ENCODE assay signal across 17 mouse cellular contexts in the genomic region with DNA sequence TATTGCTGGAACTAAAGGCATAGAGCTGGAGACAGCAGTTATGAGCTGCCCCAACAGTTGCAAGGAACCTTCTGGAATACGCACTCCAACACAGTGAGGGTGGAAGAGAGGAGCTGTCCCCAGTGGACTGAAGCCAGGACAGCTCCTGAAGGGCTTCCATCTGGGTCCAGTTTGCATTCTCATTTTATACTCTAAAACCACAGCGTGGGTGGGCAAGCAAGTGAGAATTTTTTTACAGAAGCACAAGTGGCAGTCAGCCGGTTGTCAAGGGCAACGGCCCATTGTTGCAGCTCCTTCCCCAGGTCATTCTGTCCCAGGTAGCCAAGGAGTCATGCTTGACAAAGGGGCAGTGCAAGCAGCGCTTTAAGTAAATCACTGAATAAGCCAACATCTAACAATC. TPM values are rescaled to one million over a fixed set of nuclear protein-coding genes. Genes with fewer than 3 reads are reported as not detected.
A peak's percentile ranks its signal among the peaks of the same experiment; 100 is the strongest.
DNase-seq lines count a peak whose midpoint lies in the region; ATAC-seq and TF ChIP-seq lines count a peak whose summit lies in the region.
"Had no signal": no experiment of that assay in that cellular context is flagged by ENCODE, and none has a peak within 500 bp of the region (broad histone marks: within the 10 kb centered on the region; RNA-seq: fewer than 3 reads in every experiment).

No protein-coding gene starts in this region.

- no peak for ATAC-seq in lung, embryonic 14.5 days (ENCODE audit: insufficient read depth)
- no peak for ATAC-seq in granulocyte monocyte progenitor cell, adult 5-6 weeks (replicated peaks; ENCODE audit: poor library complexity, severe bottlenecking)

- H3K27ac ChIP-seq in lung, embryonic 14.5 days (ENCODE audit: low read depth), result no peak overlapping the region
- H3K27ac ChIP-seq: embryonic facial prominence, embryonic 10.5 days; heart, embryonic 15.5 days; hindbrain, embryonic 15.5 days; liver, embryonic 13.5 days; stomach, postnatal 0 days had no signal

- no peak overlapping the region for H3K4me3 ChIP-seq in lung, embryonic 14.5 days (ENCODE audit: low read depth, low read length)
- H3K4me3 ChIP-seq in lung, adult 2 months (replicated peaks; ENCODE audit: extremely low read depth, low read depth, low read length), result no peak overlapping the region
- H3K4me3 ChIP-seq: embryonic facial prominence, embryonic 10.5 days; heart, embryonic 15.5 days; hindbrain, embryonic 15.5 days; liver, embryonic 13.5 days had no signal

- WGBS in lung, embryonic 14.5 days, result 51% methylated on average over 5 of the region's 5 CpGs
- WGBS in lung, adult 2 months, result 47% methylated on average over 5 of the region's 5 CpGs

- intact Hi-C loops in left cerebral cortex, postnatal 14 days (cut with DNase I), result no loop called here
- intact Hi-C loops in gastrocnemius, postnatal 14 days (cut with DNase I; ENCODE audit: low total_unique reads), result no loop called here

- no peaks in the 10 kb centered on the region for H3K27me3 ChIP-seq in lung, embryonic 14.5 days (ENCODE audit: insufficient read depth, low read length)
- H3K27me3 ChIP-seq: hindbrain, embryonic 15.5 days had no signal

- H3K4me2 ChIP-seq in lung, embryonic 14.5 days, result no peak overlapping the region
- H3K4me2 ChIP-seq: heart, embryonic 15.5 days; hindbrain, embryonic 15.5 days; liver, embryonic 13.5 days; midbrain, embryonic 11.5 days had no signal

- peaks cover 7% of the 10 kb centered on the region for H3K4me1 ChIP-seq in lung, embryonic 14.5 days (ENCODE audit: insufficient read depth)
- H3K4me1 ChIP-seq in lung, adult 2 months (ENCODE audit: control insufficient read depth, insufficient read depth, low read length), result peaks cover 9% of the 10 kb centered on the region

- TF ChIP-seq CTCF in lung, embryonic 14.5 days (IDR thresholded peaks at IDR 0.05; ENCODE audit: low read depth), result no peak
- no peak for TF ChIP-seq CTCF in lung, adult 2 months (IDR thresholded peaks at IDR 0.05; ENCODE audit: insufficient read depth, low read length)

- no peaks in the 10 kb centered on the region for H3K9me3 ChIP-seq in lung, embryonic 14.5 days (ENCODE audit: low read depth, low read length)
- H3K9me3 ChIP-seq: embryonic facial prominence, embryonic 10.5 days; heart, embryonic 15.5 days; hindbrain, embryonic 15.5 days; liver, embryonic 13.5 days had no signal

- no peaks in the 10 kb centered on the region for H3K36me3 ChIP-seq in lung, embryonic 14.5 days (ENCODE audit: insufficient read depth)
- H3K36me3 ChIP-seq: embryonic facial prominence, embryonic 10.5 days; heart, embryonic 15.5 days; hindbrain, embryonic 15.5 days; liver, embryonic 13.5 days had no signal

- H3K9ac ChIP-seq in lung, embryonic 14.5 days, result no peak overlapping the region
- H3K9ac ChIP-seq: heart, embryonic 15.5 days; hindbrain, embryonic 15.5 days; liver, embryonic 13.5 days had no signal

- peak; percentile 48 for DNase-seq in lung, embryonic 14.5 days
- DNase-seq in lung, adult 2 months, result no peak
- DNase-seq in induced T-regulatory cell, adult 2 months (ENCODE audit: low read depth), result peak; percentile 4
- DNase-seq in left cerebral cortex, postnatal 14 days (ENCODE audit: low spot score in 2 of 2), result peak; percentile 56 to 85
- DNase-seq in right cerebral cortex, postnatal 25 days, result peak; percentile 57
- no peak for DNase-seq in gastrocnemius, postnatal 14 days
- DNase-seq: adrenal gland, postnatal 14 days; gastrocnemius, postnatal 25 days; kidney, postnatal 36 days; liver, embryonic 13.5 days had no signal

- no peak for TF ChIP-seq POLR2A in lung, adult 2 months (IDR thresholded peaks at IDR 0.05; ENCODE audit: borderline replicate concordance, extremely low read depth, low read depth, low read length)

RNA-seq across cellular contexts. Expression of gene Spty2d1, which starts 11.4 kb away (rescaled TPM):
- 23.6 and 23.8 TPM in 2 replicates for polyA plus RNA-seq in lung, embryonic 14.5 days (2014; fragmentation: Nextera tagmentation; extraction: Ambion mirVana)
- polyA plus RNA-seq in lung, adult 2 months (2012; rRNA removed), result 5.2 and 5.6 TPM in 2 replicates
- 10 to 100 TPM; 10.6 to 11.0 TPM for total RNA-seq in left cerebral cortex, postnatal 14 days (2021)
- total RNA-seq in granulocyte monocyte progenitor cell, adult 5-6 weeks (2014; fragmentation: Nextera tagmentation), result 18.9 and 24.6 TPM in 2 replicates
- total RNA-seq in granulocyte monocyte progenitor cell, adult 5-6 weeks (2017), result 24.6 and 26.6 TPM in 2 replicates
- 1 to 10 TPM; 6.0 to 7.2 TPM for total RNA-seq in gastrocnemius, postnatal 14 days (2021)

RNA-seq across cellular contexts. Expression of gene Tmem86a, which starts 30.8 kb away (rescaled TPM):
- polyA plus RNA-seq in lung, embryonic 14.5 days (2014; fragmentation: Nextera tagmentation; extraction: Ambion mirVana), result 31.9 and 32.1 TPM in 2 replicates
- 28.2 and 32.8 TPM in 2 replicates for polyA plus RNA-seq in lung, adult 2 months (2012; rRNA removed)
- total RNA-seq in left cerebral cortex, postnatal 14 days (2021), result 10 to 100 TPM; 17.4 to 18.8 TPM
- 1.8 and 4.2 TPM in 2 replicates for total RNA-seq in granulocyte monocyte progenitor cell, adult 5-6 weeks (2014; fragmentation: Nextera tagmentation)
- total RNA-seq in granulocyte monocyte progenitor cell, adult 5-6 weeks (2017), result 0.99 and 2.7 TPM in 2 replicates
- total RNA-seq in gastrocnemius, postnatal 14 days (2021), result 1 to 10 TPM; 7.2 to 8.1 TPM

RNA-seq across cellular contexts. Expression of gene Gm9999, which starts 36.3 kb away (rescaled TPM):
- not detected in 2 replicates for polyA plus RNA-seq in lung, embryonic 14.5 days (2014; fragmentation: Nextera tagmentation; extraction: Ambion mirVana)
- not detected in 2 replicates for polyA plus RNA-seq in lung, adult 2 months (2012; rRNA removed)
- total RNA-seq in left cerebral cortex, postnatal 14 days (2021), result not detected
- not detected in 2 replicates for total RNA-seq in granulocyte monocyte progenitor cell, adult 5-6 weeks (2014; fragmentation: Nextera tagmentation)
- not detected in 2 replicates for total RNA-seq in granulocyte monocyte progenitor cell, adult 5-6 weeks (2017)
- total RNA-seq in gastrocnemius, postnatal 14 days (2021), result not detected
- total RNA-seq: adrenal gland, postnatal 14 days; gastrocnemius, postnatal 25 days had no signal
- polyA plus RNA-seq: embryonic facial prominence, embryonic 10.5 days; heart, embryonic 15.5 days; hindbrain, embryonic 15.5 days; liver, embryonic 13.5 days; midbrain, embryonic 11.5 days; stomach, postnatal 0 days; urinary bladder, adult 2 months had no signal

Comparison
In these comparisons a context has a peak if more than half of its experiments do, and no peak if none do; other contexts are left out.
1. DNase-seq: peak in lung, embryonic 14.5 days (single experiment), induced T-regulatory cell, adult 2 months (single experiment), left cerebral cortex, postnatal 14 days (2 of 2) and right cerebral cortex, postnatal 25 days (single experiment); none in lung, adult 2 months (single experiment) and gastrocnemius, postnatal 14 days (single experiment).